In genomic region chr13:105619308-105619707, GRCm38 (mm10) we compare ENCODE assay signal across 24 mouse cellular contexts.
"Had no signal": no experiment of that assay in that cellular context is flagged by ENCODE, and none has a peak within 500 bp of the region (broad histone marks: within the 10 kb centered on the region; RNA-seq: fewer than 3 reads in every experiment).

No protein-coding gene starts in this region.

- H3K9me3 ChIP-seq: heart, embryonic 13.5 days; heart, embryonic 15.5 days; hindbrain, embryonic 13.5 days; hindbrain, embryonic 15.5 days; liver, embryonic 13.5 days; liver, embryonic 15.5 days had no signal

- H3K36me3 ChIP-seq: heart, embryonic 13.5 days; heart, embryonic 15.5 days; hindbrain, embryonic 13.5 days; hindbrain, embryonic 15.5 days; liver, embryonic 13.5 days; liver, embryonic 15.5 days had no signal

- H3K4me2 ChIP-seq: heart, embryonic 11.5 days; heart, embryonic 13.5 days; heart, embryonic 15.5 days; hindbrain, embryonic 13.5 days; hindbrain, embryonic 15.5 days; liver, embryonic 11.5 days; liver, embryonic 13.5 days; liver, embryonic 15.5 days had no signal

- DNase-seq: gastrocnemius, postnatal 14 days; gastrocnemius, postnatal 36 days; heart, adult 2 months; heart, postnatal 14 days; heart, postnatal 36 days; kidney, adult 11 months; kidney, adult 2 months; kidney, adult 9 months; kidney, postnatal 10 days; kidney, postnatal 25 days; kidney, postnatal 4 days; liver; liver, embryonic 13.5 days had no signal

- H3K9ac ChIP-seq: heart, embryonic 13.5 days; heart, embryonic 15.5 days; hindbrain, embryonic 13.5 days; hindbrain, embryonic 15.5 days; liver, embryonic 13.5 days; liver, embryonic 15.5 days had no signal

- H3K27ac ChIP-seq: heart, adult 2 months; heart, embryonic 13.5 days; heart, embryonic 15.5 days; hindbrain, embryonic 13.5 days; hindbrain, embryonic 15.5 days; hindbrain, postnatal 0 days; layer of hippocampus, adult 2 months; left cerebral cortex, adult 2 months; liver, embryonic 13.5 days; liver, embryonic 15.5 days had no signal

- ATAC-seq: hindbrain, postnatal 0 days; intestine, embryonic 16.5 days had no signal

- H3K4me3 ChIP-seq: heart, adult 2 months; heart, embryonic 13.5 days; heart, embryonic 15.5 days; hindbrain, embryonic 13.5 days; hindbrain, embryonic 15.5 days; layer of hippocampus, adult 2 months; left cerebral cortex, adult 2 months; liver, embryonic 13.5 days; liver, embryonic 15.5 days had no signal

- H3K27me3 ChIP-seq: heart, embryonic 13.5 days; heart, embryonic 15.5 days; hindbrain, embryonic 13.5 days; hindbrain, embryonic 15.5 days; liver, embryonic 13.5 days; liver, embryonic 15.5 days had no signal

- H3K4me1 ChIP-seq: heart, embryonic 13.5 days; heart, embryonic 15.5 days; hindbrain, embryonic 13.5 days; hindbrain, embryonic 15.5 days; liver, embryonic 13.5 days; liver, embryonic 15.5 days had no signal
